Mouse (Mus musculus) kidney, adult 2 months (tissue): ENCODE measurements around the gene Acot8.

Source experiments
- CTCF ChIP-seq: fragments of 200-500 bp; conservative IDR thresholded peaks from 2 replicates; pipeline ENCODE4 v1.5.1; 2011; ENCODE audit warnings: low read depth, mild to moderate bottlenecking, control low read depth, low read length, moderate library complexity, mixed read lengths; ENCODE audit not compliant: insufficient read depth, insufficient read length
- POLR2A ChIP-seq: fragments of 200-500 bp; IDR thresholded peaks from one replicate; pipeline ENCODE4 v1.6.1; 2011; ENCODE audit warnings: low read depth, low read length, control low read depth

GRCm38 (mm10) chr2:164758692-164759091 lies 46.0 kb downstream of the Acot8 start:
- TF ChIP-seq CTCF (no peak), POLR2A (no peak)
